Mouse (Mus musculus): Measurements from ENCODE around the gene Sppl2c. TPM values are rescaled to one million over a fixed set of nuclear protein-coding genes. Genes with fewer than 3 reads are reported as not detected.

Gene Sppl2c
- total RNA-seq, 2 experiments from 2014 or later, result not detected

Other genes starting within 250 kb of the Sppl2c start
- 10 to 100 TPM; 19.7 to 22.2 TPM for gene Nsf, start 232.3 kb upstream of the Sppl2c start, total RNA-seq (2021)
- 10 to 100 TPM; 25.5 to 26.0 TPM for gene Arf2, start 219.6 kb upstream of the Sppl2c start, total RNA-seq (2021)
- under 1 TPM in 1 of 2 experiments, not detected in 1; 0.12 TPM for gene Crhr1, start 53.5 kb upstream of the Sppl2c start, total RNA-seq (2021)
- gene Mapt, start 45.1 kb downstream of the Sppl2c start, total RNA-seq (2021), result 10 to 100 TPM; 54.8 to 62.2 TPM